Mouse (Mus musculus): ENCODE measurements at regions not wholly inside any gene's neighbourhood (a gene's known extent, or its start where the extent isn't known, plus 50 kb on each side); places are given as distances from the start of the nearest gene placed in this dataset.

DNA sequence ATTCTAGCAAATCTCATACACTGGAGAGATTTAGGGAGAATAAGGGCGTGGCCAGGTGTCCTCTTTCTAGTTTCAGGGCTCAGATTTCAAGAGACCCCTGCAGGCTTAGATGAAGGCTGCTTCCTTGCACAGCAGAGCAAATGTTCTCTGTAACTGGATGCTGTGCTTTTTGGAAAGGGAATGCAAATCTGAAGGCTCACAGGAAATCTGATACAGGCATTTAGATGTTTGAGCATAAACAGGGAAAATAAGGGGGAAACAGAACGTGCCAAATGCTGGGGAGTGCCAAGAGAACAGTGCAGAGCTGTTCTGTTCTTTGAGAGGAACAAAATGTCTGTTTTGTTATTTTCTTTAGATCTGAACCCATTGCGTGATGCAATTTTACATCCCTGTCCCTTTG, 161.0 kb upstream of the Samsn1 start:
- DNase-seq = no peak

DNA sequence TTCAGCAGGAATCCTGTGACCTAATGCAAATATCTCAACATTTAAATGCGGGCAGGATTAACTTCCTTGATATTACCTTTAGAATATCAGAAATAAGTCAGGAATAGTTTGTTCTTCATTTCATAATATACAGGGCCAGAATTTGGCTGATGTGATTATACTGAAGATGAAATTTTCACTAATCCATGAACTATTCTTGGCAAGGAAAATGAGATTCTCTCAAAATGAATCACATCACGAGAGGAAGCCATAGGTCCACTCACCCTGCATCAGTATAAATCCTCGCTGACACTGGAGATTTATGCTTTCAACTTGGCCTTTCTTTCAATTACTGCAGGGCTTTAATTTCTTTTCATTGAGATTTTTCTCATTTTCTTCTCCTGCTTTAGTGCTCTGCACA, 159.5 kb upstream of the Samsn1 start:
- DNase-seq = no peak

DNA sequence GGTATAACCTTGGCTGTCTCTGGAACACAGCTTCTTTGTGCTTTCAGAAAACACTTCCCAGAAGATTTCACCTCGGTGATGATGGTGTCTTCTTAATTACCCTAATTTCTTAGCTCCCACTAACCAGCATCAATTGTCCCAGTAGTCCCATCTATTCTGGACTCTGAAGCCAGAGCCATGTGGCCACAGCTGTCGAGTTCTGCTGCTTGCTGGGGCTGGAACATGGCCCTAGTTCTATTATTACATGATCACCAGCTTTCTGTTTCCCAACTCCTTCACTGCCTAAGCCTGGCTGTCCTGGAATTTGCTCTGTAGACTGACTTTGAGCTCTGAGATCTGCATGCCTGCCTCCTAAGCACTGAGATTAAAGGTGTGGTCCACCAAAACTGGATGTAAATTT, 145.6 kb upstream of the Samsn1 start:
- DNase-seq = no peak

DNA sequence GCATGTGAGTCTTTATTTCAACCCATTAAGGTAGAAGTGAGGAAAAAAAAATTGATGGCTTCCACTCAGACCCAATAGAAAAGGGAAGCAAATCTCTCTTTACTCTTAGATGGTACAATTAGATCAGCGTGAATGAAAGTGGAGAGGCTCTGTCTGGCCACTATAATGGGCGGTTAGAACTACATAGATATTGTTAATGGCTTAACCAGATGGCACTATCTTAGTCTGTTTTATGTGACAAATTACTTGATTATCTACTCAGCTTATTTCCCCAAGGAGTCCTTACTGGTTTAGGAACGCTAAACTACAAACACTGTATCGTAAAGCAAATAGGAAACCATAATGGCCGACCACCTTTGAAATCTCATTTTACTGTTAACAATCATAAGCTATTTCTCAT, 138.8 kb upstream of the Samsn1 start:
- no peak for DNase-seq

DNA sequence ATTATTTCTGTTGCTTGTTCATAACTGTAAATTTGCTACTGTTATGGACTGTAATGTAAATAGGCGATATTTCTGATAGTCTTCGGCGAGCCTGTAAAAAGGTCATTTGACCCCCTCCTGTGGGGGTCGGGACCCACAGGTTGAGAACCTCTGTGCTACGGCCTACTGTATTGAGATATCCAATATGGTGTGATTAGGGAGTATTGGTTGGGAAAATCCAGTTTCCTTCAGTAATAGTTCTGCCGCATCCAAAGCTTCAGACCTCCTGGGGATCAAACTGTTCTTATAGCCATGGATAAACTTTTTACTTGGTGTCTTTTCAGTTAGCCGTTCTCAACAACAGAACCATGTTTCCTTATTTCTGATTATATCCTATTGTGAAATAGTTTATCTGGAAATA, 136.5 kb upstream of the Samsn1 start:
- DNase-seq = no peak

DNA sequence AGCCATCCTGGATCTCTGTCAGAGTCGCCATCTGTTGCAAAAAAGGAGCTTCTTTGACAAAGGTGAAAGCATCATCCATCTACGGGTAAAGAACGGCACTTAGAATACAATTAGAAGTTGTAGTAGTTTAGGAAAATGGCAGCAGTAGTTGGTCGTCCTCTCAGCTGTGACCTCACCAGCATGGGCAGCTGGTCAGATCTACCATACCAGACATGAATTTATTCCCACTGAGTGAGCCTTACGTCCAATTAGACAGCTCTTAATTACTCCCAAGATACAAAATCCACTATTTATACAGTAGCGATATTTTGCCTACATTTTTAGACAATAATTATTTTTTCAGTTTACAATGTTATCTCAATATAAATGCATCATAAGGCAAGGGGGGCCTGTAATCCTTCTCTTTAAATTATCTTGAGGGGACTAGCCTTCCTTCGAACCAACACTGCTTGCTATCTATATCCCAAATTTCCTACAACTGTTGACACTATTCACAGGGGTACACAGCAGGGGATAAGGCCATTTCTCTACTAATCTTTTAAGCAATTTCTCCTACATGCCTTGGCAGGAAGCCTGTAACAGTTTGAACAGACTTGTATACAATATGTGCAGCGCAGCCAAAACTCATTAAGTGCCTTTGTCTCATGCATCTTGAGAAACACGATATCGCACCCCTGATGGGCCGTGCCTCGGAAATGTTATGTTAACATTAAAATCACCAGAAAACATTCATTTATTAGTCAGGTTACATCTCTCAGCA, 131.9 kb upstream of the Samsn1 start:
- no peak for DNase-seq

DNA sequence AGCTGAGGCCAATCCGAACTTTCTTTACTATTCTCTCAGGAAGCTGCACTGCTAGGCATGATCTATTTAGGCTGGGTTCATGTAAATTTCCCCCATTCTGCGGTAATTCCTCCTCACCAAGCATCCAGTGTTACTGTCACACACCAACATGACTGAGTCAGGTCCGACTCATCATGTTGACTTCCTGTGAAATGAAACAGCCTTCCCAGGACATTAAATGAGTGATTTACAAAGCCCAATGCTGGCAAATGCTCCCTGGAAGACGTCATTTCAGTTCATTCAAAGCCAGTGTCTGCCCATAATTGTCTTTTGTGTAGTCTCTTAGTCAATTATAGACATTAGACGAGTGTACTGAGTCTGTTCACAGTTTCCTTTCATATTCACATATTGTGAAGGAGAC, 127.5 kb upstream of the Samsn1 start:
- no peak for DNase-seq

DNA sequence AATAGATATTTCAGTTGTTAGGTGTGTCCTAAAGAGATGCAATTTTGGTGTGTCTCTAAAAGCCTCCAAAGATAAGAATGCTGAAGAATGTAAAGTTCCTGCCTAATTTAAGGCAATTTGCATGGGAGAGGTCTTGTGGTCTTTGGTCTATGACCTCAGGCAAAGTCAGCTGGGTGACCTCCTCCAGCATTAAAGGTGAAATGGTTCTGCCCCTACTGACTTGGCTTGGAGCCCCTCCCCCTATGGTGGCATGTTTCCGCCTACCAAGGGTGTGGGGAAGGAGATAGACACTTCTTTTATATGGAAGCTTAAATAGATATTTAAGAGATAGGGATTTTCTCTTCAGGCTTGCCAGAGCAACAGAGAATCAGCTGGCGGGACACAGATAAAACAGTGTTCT, 111.8 kb upstream of the Samsn1 start:
- no peak for DNase-seq

DNA sequence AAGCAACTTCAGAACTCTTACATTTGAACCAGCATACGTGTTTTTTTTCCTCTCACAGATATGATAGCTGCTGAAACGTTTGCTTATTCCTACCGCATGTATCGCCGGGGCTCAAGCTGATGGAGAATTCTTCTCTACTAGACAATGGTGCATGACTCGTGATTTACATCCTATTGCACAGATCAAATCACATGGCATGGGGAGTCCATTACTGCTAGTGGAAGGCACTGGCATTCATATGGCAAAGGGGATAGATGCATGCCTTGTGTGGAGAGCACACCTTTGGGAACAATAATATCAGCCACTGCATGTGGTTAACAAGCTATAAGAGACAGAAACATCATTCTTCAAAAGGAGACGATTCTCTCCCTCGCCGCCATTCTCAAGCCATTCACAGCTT, 108.4 kb upstream of the Samsn1 start:
- DNase-seq = no peak

DNA sequence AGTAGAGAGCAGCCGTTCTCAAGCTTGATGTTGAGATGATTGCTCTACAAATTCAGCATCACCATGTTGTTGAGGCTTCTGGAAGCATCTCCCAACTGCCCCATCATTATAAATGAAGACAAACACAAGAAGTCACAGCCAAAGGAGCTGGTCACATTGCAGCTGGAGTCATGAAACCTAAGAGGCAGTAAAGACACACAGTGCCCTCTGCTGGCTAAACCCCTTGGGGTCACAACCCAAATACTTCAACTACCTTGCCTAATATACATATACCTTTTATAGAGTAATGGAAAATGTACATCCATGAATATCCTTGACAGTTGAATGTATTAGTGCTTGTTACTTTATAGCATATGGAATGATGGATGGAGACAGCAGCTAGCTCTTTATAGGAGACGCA, 107.9 kb upstream of the Samsn1 start:
- DNase-seq = peak; percentile 83

DNA sequence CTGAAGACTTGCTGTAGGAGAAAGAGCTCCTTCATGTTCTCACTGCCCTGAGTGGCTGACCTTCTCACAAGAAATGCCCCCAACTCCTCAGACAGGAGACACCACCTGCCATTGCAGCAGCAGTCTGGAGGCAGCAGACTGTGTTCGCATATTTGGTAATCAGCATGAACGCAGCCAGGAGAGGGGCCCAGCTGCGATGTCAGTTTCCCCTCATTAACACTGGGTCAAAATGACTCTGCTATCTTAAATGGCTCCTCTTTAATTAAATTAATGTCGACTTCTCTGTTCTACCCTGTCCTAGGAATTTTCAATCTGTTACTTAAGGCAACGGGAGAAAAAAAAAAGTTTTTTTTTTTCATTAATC, 100.9 kb upstream of the Samsn1 start:
- no peak for DNase-seq

DNA sequence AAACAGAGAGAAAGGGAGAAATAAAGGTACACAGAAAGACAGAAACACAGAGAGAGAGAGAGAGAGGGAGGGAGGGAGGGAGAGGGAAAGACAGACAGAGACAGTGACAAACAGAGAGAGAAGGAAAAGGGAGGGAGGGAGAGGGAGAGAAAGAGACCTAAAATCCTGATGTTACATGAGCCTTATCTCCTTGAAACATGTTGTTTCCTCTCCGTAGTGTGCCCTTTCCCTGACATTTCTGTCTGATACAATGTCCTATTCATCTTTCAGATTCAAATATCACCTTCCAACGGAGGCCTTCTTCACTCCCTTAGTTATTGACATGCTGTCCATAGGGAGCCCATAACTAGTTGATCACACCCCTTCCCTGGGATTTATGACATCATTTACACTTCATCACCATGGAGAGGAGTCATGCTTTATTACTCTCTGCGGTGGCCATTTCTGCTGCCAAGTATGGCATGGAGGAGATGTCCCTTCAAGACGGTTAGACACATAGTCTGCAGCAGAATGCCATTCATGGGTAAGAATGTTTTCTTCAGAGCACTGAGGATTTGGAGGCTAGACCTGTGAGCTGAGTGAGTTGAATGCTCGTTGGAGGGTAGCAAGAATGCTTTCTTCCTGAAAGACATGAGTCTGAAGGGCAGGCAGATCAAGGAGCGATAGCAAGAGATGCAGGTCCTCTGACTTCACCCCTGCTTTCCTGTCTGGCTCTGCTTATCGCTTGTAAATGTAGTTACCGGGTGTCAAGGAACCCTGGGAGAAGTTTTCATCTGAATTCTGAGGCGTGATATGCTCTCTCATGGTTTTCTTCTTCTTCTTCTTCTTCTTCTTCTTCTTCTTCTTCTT, 100.3 kb upstream of the Samsn1 start:
- DNase-seq = no peak

DNA sequence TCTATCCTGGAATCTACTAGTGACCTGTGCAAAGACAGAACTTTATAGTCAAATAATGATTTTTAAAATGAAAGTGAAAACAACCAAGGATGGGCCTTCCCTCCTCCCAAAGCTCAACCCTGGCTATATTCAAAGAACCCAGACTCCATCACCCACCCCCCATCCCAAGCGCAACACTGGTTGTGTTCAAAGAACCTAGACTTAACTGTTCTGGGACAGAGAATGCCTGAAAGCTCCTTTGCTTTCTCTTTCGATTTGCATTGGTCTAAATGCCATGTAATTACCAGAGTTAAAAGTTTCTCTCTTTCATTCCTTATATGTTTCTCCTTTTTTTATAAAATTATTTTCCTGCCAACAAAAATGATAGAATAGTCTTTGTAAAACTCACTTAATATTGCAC, 98.6 kb upstream of the Samsn1 start:
- no peak for DNase-seq

DNA sequence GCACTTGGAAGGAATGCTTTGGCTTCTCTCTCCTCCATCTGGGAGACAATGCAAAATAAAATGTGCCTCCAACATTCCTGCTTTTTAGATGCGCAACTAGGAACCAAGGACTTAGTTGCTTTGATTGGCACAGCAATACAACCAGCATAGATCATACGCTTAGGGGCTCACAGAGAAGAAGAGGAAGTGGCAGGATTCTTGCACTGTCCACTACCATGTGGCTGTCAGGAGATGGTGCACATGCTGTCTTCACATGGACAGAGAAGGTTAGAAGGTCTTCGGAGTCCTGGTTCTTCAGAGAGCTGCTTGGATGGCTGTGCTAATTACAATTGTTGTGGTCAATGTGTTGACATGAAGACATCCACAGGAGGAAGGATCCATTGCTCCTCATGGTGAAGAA, 88.3 kb upstream of the Samsn1 start:
- DNase-seq = no peak

DNA sequence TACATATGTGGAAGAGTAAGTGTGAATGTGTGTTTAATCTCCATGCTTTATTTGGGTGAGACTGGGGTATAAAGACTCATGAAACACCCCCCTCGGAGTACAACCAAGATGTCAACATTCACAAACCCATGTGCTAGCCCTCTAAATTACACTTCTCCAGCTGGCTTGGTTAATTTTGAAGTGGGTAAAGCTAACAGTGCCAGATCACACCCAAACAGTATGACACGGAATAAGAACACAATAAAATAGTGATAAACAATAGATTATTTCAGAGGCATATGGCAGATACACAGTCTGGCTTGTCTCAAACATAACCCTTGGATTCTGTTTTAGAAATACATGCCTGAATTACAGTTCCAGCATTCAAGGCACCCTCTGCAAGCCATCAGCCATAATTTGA, 86.4 kb upstream of the Samsn1 start:
- no peak for DNase-seq

DNA sequence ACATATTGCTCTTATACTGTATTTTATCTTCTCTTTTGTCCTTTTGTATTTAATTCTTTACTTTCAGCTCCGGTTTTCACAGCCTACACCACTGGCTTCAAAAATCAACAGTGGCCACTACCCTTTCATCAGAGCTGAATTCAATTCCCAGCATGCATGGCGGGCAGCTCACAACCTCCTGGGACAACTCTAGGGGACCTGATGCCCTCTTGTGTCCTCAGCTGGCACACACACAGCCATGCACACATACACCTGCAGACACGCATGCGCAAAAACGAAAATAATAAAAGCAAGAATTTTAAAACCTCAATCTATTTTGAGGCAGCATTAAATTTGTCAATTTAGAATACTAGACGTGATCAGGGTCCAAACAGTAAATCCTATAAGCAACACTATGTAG, 82.6 kb upstream of the Samsn1 start:
- no peak for DNase-seq

DNA sequence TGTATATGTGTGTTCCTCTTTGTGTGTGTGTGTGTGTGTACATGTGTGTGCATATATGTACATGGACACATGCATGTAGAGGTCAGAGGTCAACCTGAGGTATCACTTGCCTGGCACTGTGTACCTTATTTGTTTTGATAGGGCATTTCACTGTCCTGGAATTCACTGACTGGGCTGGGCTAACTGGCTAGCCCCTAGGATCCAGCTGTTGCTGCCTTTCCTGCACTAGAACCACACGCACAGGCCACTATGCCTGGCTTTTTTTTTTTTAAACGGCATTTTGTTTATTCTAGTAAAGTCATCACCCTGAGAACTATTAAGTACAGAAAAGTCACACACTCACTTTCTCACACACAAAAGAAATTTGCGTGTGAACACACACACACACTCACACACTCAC, 79.7 kb upstream of the Samsn1 start:
- DNase-seq = no peak

DNA sequence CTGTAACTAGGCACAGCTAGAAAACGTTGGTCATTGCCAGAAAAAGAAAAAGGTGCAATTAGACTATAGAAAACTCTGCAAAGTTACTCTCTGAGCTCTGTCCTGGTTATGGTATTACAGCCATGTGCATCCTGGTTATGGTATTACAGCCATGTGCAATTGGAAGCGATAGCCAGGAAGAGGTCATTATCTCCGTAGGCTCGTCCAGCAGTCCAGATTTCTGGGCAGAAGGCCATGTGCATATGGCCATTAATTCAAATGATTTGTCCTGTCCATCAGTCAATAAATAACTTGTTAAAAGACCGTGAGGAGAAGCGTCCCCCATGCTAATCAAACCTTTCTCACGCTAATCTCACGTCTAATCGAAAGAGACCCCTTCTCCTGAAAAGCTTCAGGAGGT, 75.7 kb upstream of the Samsn1 start:
- no peak for DNase-seq

DNA sequence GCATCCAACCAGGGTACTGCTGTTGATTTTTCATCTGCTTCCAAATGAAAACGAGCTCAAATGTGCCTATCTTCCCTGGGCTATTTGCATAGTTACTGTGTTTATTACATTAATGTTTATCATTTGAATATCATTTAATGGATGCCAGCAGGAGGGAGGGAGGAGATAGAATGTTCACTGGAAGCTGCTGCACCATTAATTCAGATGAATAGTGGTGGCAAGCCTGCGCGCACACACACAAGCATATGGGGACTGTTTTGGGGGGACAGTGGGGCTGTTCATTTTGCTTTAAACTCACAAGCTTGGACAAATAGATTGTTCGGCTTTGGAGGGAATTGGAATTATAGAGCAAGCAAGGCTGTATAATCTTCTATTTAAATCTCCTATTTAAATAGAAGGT, 74.3 kb upstream of the Samsn1 start:
- DNase-seq = no peak

DNA sequence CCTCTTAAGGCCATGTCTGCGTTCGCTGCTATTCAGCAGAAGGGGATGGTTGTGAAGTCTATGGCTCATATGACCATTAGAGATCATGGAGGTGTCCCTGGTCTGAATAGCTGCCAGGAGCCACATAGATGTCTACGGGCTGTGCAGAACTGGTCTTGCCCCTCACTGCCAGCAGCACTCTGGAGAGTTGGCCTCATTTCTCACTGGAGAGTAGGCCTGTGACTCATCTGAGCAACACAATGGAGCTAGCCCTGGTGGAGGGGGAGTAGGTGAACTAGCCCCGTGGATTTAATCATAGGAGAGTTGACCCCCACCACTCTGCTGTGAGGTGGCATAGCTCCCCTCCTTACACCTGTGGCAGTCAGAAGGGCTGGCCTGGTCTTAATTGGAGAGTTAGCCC, 63.3 kb upstream of the Samsn1 start:
- DNase-seq = no peak

DNA sequence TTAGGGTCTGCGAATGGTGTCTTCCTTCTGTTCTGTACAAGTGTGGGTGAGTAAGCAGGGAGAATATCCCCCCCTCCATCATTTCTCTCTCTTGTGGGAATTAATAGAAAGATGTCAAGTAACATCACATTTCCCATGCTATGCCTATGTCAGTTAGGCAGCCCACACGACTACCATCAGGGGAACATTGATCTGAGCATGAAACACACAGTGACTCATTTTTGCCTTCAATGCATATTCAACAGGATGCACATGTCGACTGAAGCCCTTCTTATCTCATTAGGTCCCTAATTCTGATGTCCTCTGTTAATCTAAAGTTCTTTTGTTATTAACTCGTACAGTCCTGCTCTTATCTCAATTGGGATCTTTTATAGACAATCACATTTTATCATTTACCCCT, 60.4 kb upstream of the Samsn1 start:
- DNase-seq = no peak

DNA sequence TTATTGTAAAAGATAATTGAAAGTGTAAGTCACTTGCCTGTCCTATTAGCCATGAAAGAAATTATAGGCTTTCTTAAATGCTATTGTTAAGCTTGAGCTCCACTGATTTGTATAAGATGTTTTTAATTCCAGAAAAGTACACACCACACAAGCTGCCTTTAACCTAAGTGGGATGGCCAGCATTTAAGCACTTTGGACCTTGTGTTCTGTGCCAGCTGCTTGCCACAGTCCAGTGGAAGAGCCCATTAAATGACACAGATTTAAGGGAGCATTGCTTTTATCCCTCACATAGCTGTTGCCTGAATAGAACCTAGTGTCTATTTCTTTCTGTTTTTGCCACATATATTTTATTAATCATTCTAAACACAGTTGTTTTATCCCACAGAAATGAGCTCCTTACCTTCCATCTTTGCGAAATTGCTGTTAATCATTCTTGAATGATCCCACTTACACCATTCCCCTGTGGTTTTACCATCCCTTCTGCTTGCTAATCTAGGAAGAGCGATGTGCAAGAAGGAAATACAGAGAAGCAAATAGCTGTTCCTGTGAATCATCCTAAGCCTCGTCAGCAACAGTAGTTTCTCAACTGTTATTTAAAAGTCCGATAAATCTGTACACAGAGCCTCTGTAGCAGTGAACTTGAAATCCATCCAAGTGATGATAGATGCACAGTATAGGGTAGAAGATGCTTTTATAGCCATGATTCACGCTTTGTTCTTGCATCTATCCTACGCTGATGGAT, 57.9 kb upstream of the Samsn1 start:
- no peak for DNase-seq

DNA sequence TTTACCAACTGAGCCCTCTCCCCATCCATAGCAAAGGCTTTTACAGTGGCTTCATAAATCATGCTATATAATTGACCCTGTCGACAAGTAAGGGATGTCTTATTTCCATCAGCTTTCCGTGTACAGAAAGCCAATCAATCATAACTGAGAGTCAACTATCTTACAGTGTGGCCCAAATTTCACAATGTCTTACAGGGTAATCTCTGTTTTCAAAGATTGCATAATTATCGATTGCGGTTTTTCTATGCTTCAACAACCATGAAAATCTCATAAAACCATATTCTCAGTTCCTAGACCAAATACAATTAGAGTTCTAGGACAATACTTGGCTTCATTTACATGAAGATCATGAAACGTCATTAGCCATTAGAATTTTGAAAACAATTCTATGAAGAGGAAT, 56.1 kb upstream of the Samsn1 start:
- no peak for DNase-seq

DNA sequence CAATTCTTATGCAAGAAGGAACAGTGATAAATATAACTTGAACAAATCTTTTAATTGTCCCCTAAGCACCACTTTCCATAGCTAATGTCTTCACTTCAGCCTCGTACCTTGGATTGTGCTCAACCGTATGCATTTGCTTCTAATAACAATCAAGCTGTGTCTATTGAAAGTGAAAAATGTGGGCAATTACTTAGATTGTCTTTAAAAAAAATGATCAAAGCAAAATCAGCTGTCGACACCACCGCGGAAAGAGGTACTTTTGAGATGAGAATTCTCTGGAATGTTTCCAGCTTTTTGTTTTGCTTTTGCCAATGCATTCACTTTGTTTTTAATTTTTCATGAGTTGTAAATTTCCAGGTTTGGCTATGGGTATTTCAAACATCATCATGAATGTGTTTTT, 54.1 kb upstream of the Samsn1 start:
- no peak for DNase-seq
